Mouse (Mus musculus) hindbrain, embryonic 16.5 days (tissue): ENCODE results near the gene Lcorl. TPM values are rescaled to one million over a fixed set of nuclear protein-coding genes. Genes with fewer than 3 reads are reported as not detected.
A peak's percentile ranks its signal among the peaks of the same experiment; 100 is the strongest.
"Not testable (repeated sequence)": the region's sequence is repeated elsewhere in the genome, so short reads cannot be mapped to it uniquely, and the experiment has no call there.

Source experiments
- ATAC-seq: fragments of 200-750 bp; cut with Nextera tagmentation; 2 replicates; pipeline ENCODE4 v1.8.0; 2017; ENCODE audit warnings: moderate TSS enrichment, moderate library complexity
- H3K27ac ChIP-seq: fragments of 300-500 bp; sonication (generic); 2 replicates; pipeline ENCODE4 v1.5.1; 2014; ENCODE audit warnings: low read depth, mild to moderate bottlenecking, control low read depth, low read length, moderate library complexity
- H3K27me3 ChIP-seq: fragments of 300-500 bp; sonication (generic); replicated peaks from 2 replicates; pipeline ENCODE4 v1.6.1; 2014; ENCODE audit warnings: low read length; ENCODE audit not compliant: control insufficient read depth, insufficient read depth
- H3K36me3 ChIP-seq: fragments of 300-500 bp; sonication (generic); 2 replicates; pipeline ENCODE4 v1.6.1; 2014; ENCODE audit warnings: mild to moderate bottlenecking, low read length, moderate library complexity, mixed read lengths; ENCODE audit not compliant: control insufficient read depth, insufficient read depth
- H3K4me1 ChIP-seq: fragments of 300-500 bp; sonication (generic); 2 replicates; pipeline ENCODE4 v1.6.1; 2014; ENCODE audit warnings: low read depth, low read length; ENCODE audit not compliant: control insufficient read depth, insufficient read depth
- H3K4me2 ChIP-seq: fragments of 300-500 bp; sonication (generic); 2 replicates; pipeline ENCODE4 v1.6.1; 2014; ENCODE audit warnings: mild to moderate bottlenecking, low read length, control low read depth, moderate library complexity
- H3K4me3 ChIP-seq: fragments of 300-500 bp; sonication (generic); 2 replicates; pipeline ENCODE4 v1.5.1; 2014; ENCODE audit warnings: mild to moderate bottlenecking, low read length, control low read depth, moderate library complexity
- H3K9ac ChIP-seq: fragments of 300-500 bp; sonication (generic); 2 replicates; pipeline ENCODE4 v1.6.1; 2014; ENCODE audit warnings: low read depth, mild to moderate bottlenecking, control low read depth, low read length, moderate library complexity
- H3K9me3 ChIP-seq: fragments of 300-500 bp; sonication (generic); 2 replicates; pipeline ENCODE4 v1.6.1; 2014; ENCODE audit warnings: mild to moderate bottlenecking, low read length, moderate library complexity; ENCODE audit not compliant: control insufficient read depth
- WGBS: fragments of 180-500 bp; shearing (Covaris S2); extraction: QIAGEN DNeasy Blood & Tissue Kit; methylation state at CpG from one replicate; pipeline ENCODE4 v1.1.7; 2014; 5-methylcytosine and 5-hydroxymethylcytosine counted together
- polyA plus RNA-seq: library from polyadenylated mRNA; unstranded; fragments of >200 nt; fragmentation: Nextera tagmentation; extraction: Ambion mirVana; gene quantifications from 2 replicates; pipeline ENCODE4 v1.2.1, GENCODE M21; 2015

Gene Lcorl
- polyA plus RNA-seq, 1 experiment from 2014 or later: 43.9 TPM

DNA sequence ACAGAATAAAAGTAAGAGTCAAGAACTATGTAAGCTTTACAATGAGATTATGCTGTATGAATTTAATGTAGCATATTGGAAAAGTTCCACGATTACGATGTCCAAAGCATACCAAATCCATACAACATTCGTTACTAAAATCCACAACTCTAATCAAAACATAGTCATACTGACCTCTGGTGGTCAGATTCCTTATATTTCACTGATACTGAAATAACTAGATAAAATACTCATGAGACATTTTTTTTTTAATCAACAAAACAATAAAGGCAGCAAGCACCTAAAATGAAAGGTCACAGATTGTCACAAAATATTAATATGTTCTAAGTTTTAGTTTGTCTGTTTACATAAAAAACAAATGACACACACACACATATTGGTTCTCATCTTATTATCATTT lies 189.1 kb downstream of the Lcorl start:
- H3K4me1 ChIP-seq: peaks cover 10% of the 10 kb centered on the region
- no peak overlapping the region for H3K27ac ChIP-seq
- peak overlapping the region; percentile 99; the same call in 1 of the 2 replicates for H3K4me2 ChIP-seq
- no peak overlapping the region for H3K9ac ChIP-seq
- WGBS: 17% methylated on average over 3 of the region's 3 CpGs
- H3K27me3 ChIP-seq: no peaks in the 10 kb centered on the region
- H3K36me3 ChIP-seq: no peaks in the 10 kb centered on the region
- H3K9me3 ChIP-seq: no peaks in the 10 kb centered on the region
- no peak for ATAC-seq
- H3K4me3 ChIP-seq: no peak overlapping the region

DNA sequence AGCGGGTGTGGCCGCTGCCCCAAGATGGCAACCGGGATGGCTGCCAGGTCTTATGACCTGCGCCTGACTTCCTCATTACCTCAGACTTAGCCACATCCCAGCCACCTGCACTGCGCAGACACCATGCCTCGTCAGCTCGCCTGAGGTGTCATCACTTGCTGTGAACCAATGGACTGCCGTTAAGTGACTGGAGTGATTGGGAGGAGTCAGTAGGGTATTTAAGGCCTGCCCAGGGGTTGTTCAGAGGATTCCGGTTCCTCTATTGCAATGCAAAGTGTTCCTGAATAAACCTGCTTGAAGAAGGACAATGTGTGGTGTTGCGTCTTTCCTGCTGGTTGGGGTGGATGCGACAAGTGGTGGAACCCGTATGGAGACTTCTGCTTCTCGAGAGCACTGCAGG lies 199.0 kb downstream of the Lcorl start:
- H3K27ac ChIP-seq, H3K36me3 ChIP-seq, H3K27me3 ChIP-seq, H3K9ac ChIP-seq, H3K4me3 ChIP-seq, H3K9me3 ChIP-seq, ATAC-seq, H3K4me2 ChIP-seq, H3K4me1 ChIP-seq: not testable (repeated sequence)
- 96% methylated on average over 13 of the region's 13 CpGs for WGBS

DNA sequence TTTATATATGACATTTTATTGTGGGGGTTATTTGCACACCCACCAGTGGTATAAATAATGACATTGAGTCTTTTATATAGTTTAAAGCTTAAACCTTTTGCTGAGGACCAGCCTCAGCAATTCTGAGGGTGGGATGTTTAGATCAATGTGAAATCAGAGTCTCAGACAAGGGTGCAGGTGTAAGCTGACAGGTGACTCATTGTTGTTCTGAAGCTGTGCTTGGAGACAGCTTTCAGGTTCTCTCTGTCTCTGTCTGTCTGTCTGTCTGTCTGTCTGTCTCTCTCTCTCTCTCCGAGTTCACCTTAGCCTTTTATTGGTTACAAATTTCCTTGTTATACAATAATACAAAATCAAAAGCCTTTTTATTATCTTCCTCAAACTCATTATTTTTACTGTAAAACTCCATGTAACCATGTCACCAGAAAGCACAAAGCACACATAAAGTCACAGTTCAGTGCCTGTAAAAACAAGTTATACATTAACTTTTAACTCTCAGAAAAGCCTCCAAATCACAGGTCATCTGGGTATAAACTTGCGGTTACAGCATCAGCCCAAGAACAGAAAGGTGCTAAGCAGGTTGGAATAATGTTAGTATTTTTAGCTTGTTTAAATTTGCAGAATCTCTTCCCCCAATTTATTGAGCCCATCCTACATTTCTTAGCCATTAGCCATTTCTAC lies 206.2 kb downstream of the Lcorl start:
- Histone ChIP-seq H3K36me3 (no peaks in the 10 kb centered on the region), H3K4me2 (no peak overlapping the region), H3K4me3 (no peak overlapping the region), H3K27me3 (no peaks in the 10 kb centered on the region), H3K9ac (no peak overlapping the region), H3K9me3 (no peaks in the 10 kb centered on the region), H3K27ac (no peak overlapping the region), H3K4me1 (no peaks in the 10 kb centered on the region)
- 93% methylated on average over 2 of the region's 2 CpGs for WGBS
- no peak for ATAC-seq

Other genes starting within 250 kb of the Lcorl start
- gene Fam184b, start 218.0 kb downstream of the Lcorl start, polyA plus RNA-seq: 13.3 and 14.5 TPM in 2 replicates
- gene Ncapg, start 187.7 kb downstream of the Lcorl start, polyA plus RNA-seq: 7.4 and 9.4 TPM in 2 replicates